Mouse (Mus musculus): ENCODE measurements at regions not wholly inside any gene's neighbourhood (a gene's known extent, or its start where the extent isn't known, plus 50 kb on each side); places are given as distances from the start of the nearest gene placed in this dataset.
A peak's percentile ranks its signal among the peaks of the same experiment; 100 is the strongest.
"Not testable (repeated sequence)": the region's sequence is repeated elsewhere in the genome, so short reads cannot be mapped to it uniquely, and the experiment has no call there.

DNA sequence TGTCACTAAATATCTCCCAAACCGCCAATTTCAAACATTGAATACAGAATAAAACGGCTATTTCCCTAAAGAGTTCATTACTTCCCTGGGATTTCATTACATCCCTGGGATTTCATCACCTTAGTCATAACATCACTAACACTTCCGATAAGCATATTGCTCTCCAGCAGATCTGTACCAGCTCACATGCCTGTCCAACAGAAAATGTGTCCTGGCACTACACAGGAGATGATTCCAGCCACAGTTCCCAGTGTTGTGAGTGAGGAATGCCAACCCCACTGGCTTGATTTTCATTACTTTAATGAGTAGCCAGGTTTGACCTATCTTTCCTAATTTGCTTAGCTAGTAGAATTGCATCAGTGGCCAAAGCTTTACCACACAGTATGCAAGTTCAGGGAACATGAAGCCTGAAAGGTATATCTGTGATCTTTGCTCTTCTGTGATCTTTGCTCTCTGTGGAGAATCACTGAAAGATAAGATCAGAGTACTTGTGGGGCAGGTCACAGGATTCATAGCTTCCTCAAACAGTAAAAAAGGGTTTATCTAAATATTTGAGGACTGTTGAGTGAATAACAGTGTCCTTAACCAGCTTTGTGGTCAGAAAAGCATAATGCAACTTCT is 1115.5 kb upstream of the 1700009N14Rik start:
- WGBS: 81% methylated on average over 3 of the region's 3 CpGs
- no peak overlapping the region for H3K27ac ChIP-seq (replicated peaks; ENCODE audit: low read depth, low read length)

DNA sequence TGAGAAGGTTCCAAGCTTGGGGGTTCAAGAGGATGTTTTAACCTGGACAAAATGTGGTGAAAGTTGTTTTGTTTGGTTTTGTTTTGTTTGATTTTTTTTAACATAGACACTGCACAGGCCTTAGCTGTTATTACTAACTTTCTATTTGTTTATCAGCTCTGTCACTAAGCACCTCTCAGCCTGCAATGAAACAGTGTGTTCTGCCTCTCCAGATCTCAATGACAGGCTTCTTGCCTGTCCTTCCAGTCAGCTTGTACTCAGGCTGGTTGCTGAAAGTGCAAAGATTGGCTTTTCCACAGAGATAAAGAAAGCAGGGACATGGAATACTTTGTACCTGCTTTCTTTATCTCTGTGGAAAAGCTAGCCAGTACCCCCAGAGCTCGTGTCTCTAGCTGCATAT is 1114.9 kb upstream of the 1700009N14Rik start:
- Histone ChIP-seq H3K9ac (replicated peaks; ENCODE audit: low read length) (no peak overlapping the region), H3K4me3 (ENCODE audit: low read depth, low read length) (no peak overlapping the region), H3K9me3 (replicated peaks; ENCODE audit: control insufficient read depth, low read length) (no peaks in the 10 kb centered on the region), H3K27me3 (ENCODE audit: control insufficient read depth, insufficient read depth, low read length) (no peaks in the 10 kb centered on the region), H3K4me1 (ENCODE audit: control insufficient read depth, insufficient read depth, low read length) (no peaks in the 10 kb centered on the region), H3K27ac (replicated peaks; ENCODE audit: low read depth, low read length) (no peak overlapping the region), H3K4me2 (ENCODE audit: low read depth, low read length) (no peak overlapping the region), H3K36me3 (replicated peaks; ENCODE audit: control insufficient read depth, insufficient read depth, low read depth, low read length) (no peaks in the 10 kb centered on the region)
- ATAC-seq (replicated peaks; ENCODE audit: insufficient number of reproducible peaks, low FRiP score, low TSS enrichment, low read depth) (no peak), DNase-seq (ENCODE audit: low spot score) (no peak)
- 57% methylated on average over 1 of the region's 1 CpGs for WGBS

More for the DNA sequence above, 1115.5 kb upstream of the 1700009N14Rik start:
- no peaks in the 10 kb centered on the region for H3K9me3 ChIP-seq (replicated peaks; ENCODE audit: control insufficient read depth, low read length)
- DNase-seq (ENCODE audit: low spot score) (no peak), ATAC-seq (replicated peaks; ENCODE audit: insufficient number of reproducible peaks, low FRiP score, low TSS enrichment, low read depth) (no peak)
- no peak overlapping the region for H3K4me3 ChIP-seq (ENCODE audit: low read depth, low read length)
- H3K36me3 ChIP-seq (replicated peaks; ENCODE audit: control insufficient read depth, insufficient read depth, low read depth, low read length): no peaks in the 10 kb centered on the region
- H3K4me1 ChIP-seq (ENCODE audit: control insufficient read depth, insufficient read depth, low read length): no peaks in the 10 kb centered on the region
- H3K9ac ChIP-seq (replicated peaks; ENCODE audit: low read length): no peak overlapping the region
- H3K27me3 ChIP-seq (ENCODE audit: control insufficient read depth, insufficient read depth, low read length): no peaks in the 10 kb centered on the region
- no peak overlapping the region for H3K4me2 ChIP-seq (ENCODE audit: low read depth, low read length)

DNA sequence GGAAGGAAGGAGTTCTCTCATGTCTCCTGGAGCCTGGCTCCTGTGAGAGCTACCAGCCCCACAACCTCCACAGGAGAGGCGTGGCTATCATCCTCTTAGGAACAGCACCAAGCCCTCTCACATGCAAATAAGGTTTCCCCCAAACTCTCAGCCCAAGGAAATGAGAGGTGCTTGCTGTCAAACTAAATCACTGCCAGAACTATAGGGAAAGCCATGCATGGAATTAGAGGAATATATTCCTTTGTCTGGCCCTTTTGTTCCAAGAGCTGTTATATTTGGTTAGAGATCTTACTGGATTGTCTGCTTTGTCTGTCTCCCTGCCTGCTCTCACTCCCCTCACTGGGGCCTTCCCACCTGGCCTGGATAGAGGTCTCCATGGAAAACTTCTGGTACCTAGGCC is 1079.0 kb upstream of the 1700009N14Rik start:
- Histone ChIP-seq H3K9me3 (replicated peaks; ENCODE audit: control insufficient read depth, low read length) (no peaks in the 10 kb centered on the region), H3K4me3 (ENCODE audit: low read depth, low read length) (no peak overlapping the region), H3K4me1 (ENCODE audit: control insufficient read depth, insufficient read depth, low read length) (no peaks in the 10 kb centered on the region), H3K9ac (replicated peaks; ENCODE audit: low read length) (no peak overlapping the region), H3K4me2 (ENCODE audit: low read depth, low read length) (no peak overlapping the region), H3K27me3 (ENCODE audit: control insufficient read depth, insufficient read depth, low read length) (no peaks in the 10 kb centered on the region), H3K27ac (replicated peaks; ENCODE audit: low read depth, low read length) (no peak overlapping the region), H3K36me3 (replicated peaks; ENCODE audit: control insufficient read depth, insufficient read depth, low read depth, low read length) (no peaks in the 10 kb centered on the region)
- DNase-seq (ENCODE audit: low spot score) (no peak), ATAC-seq (replicated peaks; ENCODE audit: insufficient number of reproducible peaks, low FRiP score, low TSS enrichment, low read depth) (no peak)
- WGBS: 24% methylated on average over 1 of the region's 1 CpGs

DNA sequence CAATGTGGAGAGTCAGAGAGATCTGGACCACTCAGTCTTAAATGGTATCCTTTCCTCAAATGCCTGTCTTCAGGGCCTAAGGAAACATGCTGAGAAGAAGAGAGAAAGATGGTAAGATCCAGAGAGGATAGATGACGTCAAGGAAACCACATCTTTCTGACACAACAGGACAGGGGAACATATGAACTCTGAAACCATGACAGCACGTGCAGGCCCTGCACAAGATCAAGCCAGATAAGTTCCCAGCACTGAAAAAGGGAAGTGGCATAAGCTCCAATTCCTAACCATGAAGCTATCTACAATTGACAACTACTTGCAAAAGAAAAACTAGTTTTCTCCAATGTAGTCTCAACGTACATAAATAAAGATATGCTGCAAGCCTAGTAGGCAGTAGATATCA is 1068.2 kb upstream of the 1700009N14Rik start:
- WGBS: 82% methylated on average over 3 of the region's 3 CpGs
- Histone ChIP-seq H3K27me3 (ENCODE audit: control insufficient read depth, insufficient read depth, low read length) (no peaks in the 10 kb centered on the region), H3K27ac (replicated peaks; ENCODE audit: low read depth, low read length) (no peak overlapping the region), H3K4me2 (ENCODE audit: low read depth, low read length) (no peak overlapping the region), H3K9ac (replicated peaks; ENCODE audit: low read length) (no peak overlapping the region), H3K36me3 (replicated peaks; ENCODE audit: control insufficient read depth, insufficient read depth, low read depth, low read length) (no peaks in the 10 kb centered on the region), H3K4me1 (ENCODE audit: control insufficient read depth, insufficient read depth, low read length) (no peaks in the 10 kb centered on the region), H3K4me3 (ENCODE audit: low read depth, low read length) (no peak overlapping the region), H3K9me3 (replicated peaks; ENCODE audit: control insufficient read depth, low read length) (no peaks in the 10 kb centered on the region)
- no peak for DNase-seq (ENCODE audit: low spot score)
- no peak for ATAC-seq (replicated peaks; ENCODE audit: insufficient number of reproducible peaks, low FRiP score, low TSS enrichment, low read depth)

DNA sequence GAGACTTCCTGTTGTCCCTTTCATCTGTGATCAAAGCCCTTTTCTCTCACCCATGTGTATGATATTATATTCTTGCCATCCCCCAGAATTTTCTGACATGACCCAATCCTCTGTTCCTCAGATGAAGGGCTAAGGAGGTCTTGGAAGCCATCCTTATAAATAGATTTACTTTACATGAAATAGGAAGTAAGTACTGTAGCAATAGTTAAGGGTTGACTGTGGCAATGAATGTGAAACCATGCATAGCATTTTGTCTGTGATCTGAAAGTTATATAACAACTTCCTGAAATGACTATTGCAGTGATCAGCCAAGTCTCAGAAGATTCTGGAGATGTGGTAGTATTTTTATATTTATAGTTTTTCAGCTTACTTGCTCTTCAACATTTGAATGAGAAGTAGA is 1053.5 kb upstream of the 1700009N14Rik start:
- no peaks in the 10 kb centered on the region for H3K4me1 ChIP-seq (ENCODE audit: control insufficient read depth, insufficient read depth, low read length)
- H3K27ac ChIP-seq (replicated peaks; ENCODE audit: low read depth, low read length): no peak overlapping the region
- no peak overlapping the region for H3K4me2 ChIP-seq (ENCODE audit: low read depth, low read length)
- no peaks in the 10 kb centered on the region for H3K27me3 ChIP-seq (ENCODE audit: control insufficient read depth, insufficient read depth, low read length)
- H3K9ac ChIP-seq (replicated peaks; ENCODE audit: low read length): no peak overlapping the region
- no peak for DNase-seq (ENCODE audit: low spot score)
- ATAC-seq (replicated peaks; ENCODE audit: insufficient number of reproducible peaks, low FRiP score, low TSS enrichment, low read depth): no peak
- no peak overlapping the region for H3K4me3 ChIP-seq (ENCODE audit: low read depth, low read length)
- H3K9me3 ChIP-seq (replicated peaks; ENCODE audit: control insufficient read depth, low read length): no peaks in the 10 kb centered on the region
- no peaks in the 10 kb centered on the region for H3K36me3 ChIP-seq (replicated peaks; ENCODE audit: control insufficient read depth, insufficient read depth, low read depth, low read length)

DNA sequence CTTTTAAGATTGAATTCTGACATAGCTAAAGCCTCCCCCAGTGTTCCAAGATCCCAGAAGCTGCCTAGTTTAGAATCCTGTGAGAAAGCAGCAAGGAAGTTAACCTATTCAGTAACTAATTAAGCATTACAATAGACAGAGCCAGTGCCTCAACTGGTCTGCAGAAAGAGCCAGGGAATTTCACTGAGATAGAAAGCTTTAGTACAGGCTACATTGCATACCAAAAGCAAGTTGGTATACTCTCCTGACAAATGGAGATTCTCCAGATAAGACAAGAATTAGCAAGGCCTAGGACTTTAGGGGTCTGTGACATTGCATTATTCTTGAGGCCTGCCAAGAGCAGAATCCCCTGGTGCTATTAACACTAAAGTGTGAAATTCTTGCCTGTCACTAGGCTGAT is 1014.8 kb upstream of the 1700009N14Rik start:
- not testable (repeated sequence) for H3K27ac ChIP-seq (replicated peaks; ENCODE audit: low read depth, low read length); DNase-seq (ENCODE audit: low spot score); H3K9me3 ChIP-seq (replicated peaks; ENCODE audit: control insufficient read depth, low read length); ATAC-seq (replicated peaks; ENCODE audit: insufficient number of reproducible peaks, low FRiP score, low TSS enrichment, low read depth); H3K4me3 ChIP-seq (ENCODE audit: low read depth, low read length); H3K4me2 ChIP-seq (ENCODE audit: low read depth, low read length); H3K27me3 ChIP-seq (ENCODE audit: control insufficient read depth, insufficient read depth, low read length); H3K36me3 ChIP-seq (replicated peaks; ENCODE audit: control insufficient read depth, insufficient read depth, low read depth, low read length); H3K4me1 ChIP-seq (ENCODE audit: control insufficient read depth, insufficient read depth, low read length); H3K9ac ChIP-seq (replicated peaks; ENCODE audit: low read length)

DNA sequence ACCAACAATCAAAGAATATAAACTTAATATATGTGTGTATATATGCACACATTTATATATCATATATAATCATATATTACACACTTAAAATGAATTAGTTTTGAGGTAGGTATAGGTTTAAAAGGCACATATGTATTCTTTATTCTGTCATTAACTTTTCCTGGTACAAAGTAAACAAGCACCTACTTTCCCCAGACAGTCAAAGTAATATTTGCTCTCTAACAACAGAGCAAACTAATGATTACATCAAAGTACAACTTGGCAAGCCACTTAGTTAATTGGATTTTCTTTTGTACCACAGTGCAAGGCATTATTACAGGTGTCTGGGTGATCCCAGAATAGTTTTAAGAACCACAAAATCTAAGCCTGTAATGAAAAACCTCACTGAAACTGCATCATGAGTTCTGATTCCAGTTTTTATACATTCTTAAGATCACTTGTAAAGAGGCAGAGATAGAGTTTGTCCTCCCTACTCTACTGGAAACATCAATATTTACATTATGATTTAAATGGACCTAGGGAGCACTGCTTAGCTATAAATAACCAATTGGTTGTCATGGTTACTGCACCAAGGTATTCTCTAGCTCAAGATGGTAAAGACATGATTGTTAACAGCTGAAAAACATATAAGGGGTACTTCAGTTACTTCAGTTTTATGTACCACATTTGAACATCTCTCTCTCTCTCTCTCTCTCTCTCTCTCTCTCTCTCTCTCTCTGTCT is 988.5 kb upstream of the 1700009N14Rik start:
- no peak overlapping the region for H3K27ac ChIP-seq (replicated peaks; ENCODE audit: low read depth, low read length)
- H3K4me3 ChIP-seq (ENCODE audit: low read depth, low read length): no peak overlapping the region
- H3K4me1 ChIP-seq (ENCODE audit: control insufficient read depth, insufficient read depth, low read length): no peaks in the 10 kb centered on the region
- H3K36me3 ChIP-seq (replicated peaks; ENCODE audit: control insufficient read depth, insufficient read depth, low read depth, low read length): no peaks in the 10 kb centered on the region
- H3K9me3 ChIP-seq (replicated peaks; ENCODE audit: control insufficient read depth, low read length): no peaks in the 10 kb centered on the region
- H3K9ac ChIP-seq (replicated peaks; ENCODE audit: low read length): no peak overlapping the region
- ATAC-seq (replicated peaks; ENCODE audit: insufficient number of reproducible peaks, low FRiP score, low TSS enrichment, low read depth): no peak
- DNase-seq (ENCODE audit: low spot score): peak; percentile 30
- no peak overlapping the region for H3K4me2 ChIP-seq (ENCODE audit: low read depth, low read length)
- no peaks in the 10 kb centered on the region for H3K27me3 ChIP-seq (ENCODE audit: control insufficient read depth, insufficient read depth, low read length)

DNA sequence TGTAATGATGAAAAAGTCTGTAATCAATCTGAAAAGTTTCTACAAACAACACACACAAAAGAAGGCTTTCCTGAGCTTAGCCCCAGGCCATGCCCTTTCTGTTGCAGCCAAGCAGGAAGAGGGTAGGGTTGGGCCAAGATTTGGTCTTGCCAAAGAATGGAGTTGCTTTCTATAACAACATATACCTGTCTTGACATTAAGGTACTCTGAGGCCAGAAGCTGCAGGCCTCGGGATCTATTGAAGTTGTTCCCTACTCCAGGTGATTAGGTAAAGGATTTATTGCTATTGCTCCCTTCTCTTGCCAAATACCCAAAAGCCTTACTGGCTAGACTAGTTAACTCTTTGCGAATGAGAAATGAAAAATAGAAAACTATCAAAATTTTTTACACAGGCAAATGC is 951.8 kb upstream of the 1700009N14Rik start:
- H3K4me1 ChIP-seq (ENCODE audit: control insufficient read depth, insufficient read depth, low read length): no peaks in the 10 kb centered on the region
- ATAC-seq (replicated peaks; ENCODE audit: insufficient number of reproducible peaks, low FRiP score, low TSS enrichment, low read depth): no peak
- no peaks in the 10 kb centered on the region for H3K36me3 ChIP-seq (replicated peaks; ENCODE audit: control insufficient read depth, insufficient read depth, low read depth, low read length)
- H3K4me2 ChIP-seq (ENCODE audit: low read depth, low read length): no peak overlapping the region
- H3K27ac ChIP-seq (replicated peaks; ENCODE audit: low read depth, low read length): no peak overlapping the region
- no peaks in the 10 kb centered on the region for H3K27me3 ChIP-seq (ENCODE audit: control insufficient read depth, insufficient read depth, low read length)
- DNase-seq (ENCODE audit: low spot score): no peak
- 68% methylated on average over 2 of the region's 2 CpGs for WGBS
- H3K9ac ChIP-seq (replicated peaks; ENCODE audit: low read length): no peak overlapping the region
- H3K4me3 ChIP-seq (ENCODE audit: low read depth, low read length): no peak overlapping the region
- no peaks in the 10 kb centered on the region for H3K9me3 ChIP-seq (replicated peaks; ENCODE audit: control insufficient read depth, low read length)
